Mouse (Mus musculus) T-helper 2 cell (primary cell): ENCODE results near the gene Rhno1.

Experiments used
- in situ Hi-C: fragments of 300-600 bp; cut with MboI, MseI; formaldehyde crosslinking; loops from one replicate; pipeline ENCODE4 v1.15.1; 2025; ENCODE audit warnings: high pct_unique_total_duplicates

Gene Rhno1

DNA sequence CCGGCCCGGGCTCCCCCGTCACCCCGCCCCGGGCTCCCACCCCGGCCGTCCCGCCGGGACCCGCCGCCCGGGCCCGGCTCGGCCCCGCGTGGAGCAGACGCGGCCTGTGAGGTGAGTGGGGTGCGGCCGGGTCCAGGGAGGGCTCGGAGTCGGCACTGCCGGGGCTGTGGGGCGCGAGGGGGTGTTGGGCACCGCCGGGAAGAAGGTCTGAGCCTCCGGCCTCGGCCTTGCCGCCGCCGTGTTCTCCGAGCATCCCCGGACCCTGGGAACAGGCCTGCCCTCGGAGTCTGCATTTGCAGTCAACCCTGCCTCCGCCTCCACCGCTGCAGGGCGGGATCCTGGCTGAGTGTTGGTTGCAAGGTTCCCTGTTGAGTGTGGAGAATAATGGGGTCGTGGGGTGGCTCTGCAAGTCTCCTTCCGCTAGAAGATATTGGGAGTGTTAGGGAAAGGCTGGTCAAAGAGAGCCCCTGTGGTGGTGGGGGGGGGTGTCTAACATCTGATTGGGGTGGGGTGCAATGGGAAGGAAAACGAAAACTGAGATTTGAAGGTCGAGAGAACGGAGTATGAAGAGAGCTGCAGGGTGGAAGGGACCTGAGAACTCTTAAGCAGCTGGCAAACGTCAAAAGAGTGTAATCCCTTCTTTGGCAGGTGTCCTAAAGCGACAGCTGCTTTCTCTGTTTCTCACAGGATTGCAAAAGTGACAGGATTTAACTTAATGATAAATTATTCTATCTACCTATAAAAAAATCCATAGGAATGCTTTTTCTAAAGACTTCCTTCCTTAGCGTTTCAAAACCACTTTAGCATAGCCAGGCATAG, 505 bp upstream of the Rhno1 start:
- in situ Hi-C loops, result no loop called here

DNA sequence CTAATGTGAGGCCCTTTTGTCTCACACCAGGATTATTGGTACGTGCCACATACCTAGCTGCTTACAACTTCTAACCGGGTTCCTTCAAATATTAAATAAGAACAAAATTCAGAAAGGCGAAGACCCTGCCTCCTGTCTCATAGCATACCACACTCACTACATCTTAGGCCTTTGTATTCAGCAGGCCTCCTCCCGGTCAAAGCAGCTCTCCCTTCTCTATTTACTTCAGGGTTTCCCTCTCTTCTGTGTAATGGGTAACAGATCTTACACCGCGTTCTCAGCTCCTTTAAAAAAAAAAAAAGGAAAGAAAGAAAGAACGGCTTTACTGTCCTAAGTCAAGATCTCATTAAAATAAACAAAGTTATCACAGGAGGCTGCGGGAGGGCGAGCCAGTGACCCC, 810 bp downstream of the Rhno1 start:
- in situ Hi-C loops, result no loop called here

DNA sequence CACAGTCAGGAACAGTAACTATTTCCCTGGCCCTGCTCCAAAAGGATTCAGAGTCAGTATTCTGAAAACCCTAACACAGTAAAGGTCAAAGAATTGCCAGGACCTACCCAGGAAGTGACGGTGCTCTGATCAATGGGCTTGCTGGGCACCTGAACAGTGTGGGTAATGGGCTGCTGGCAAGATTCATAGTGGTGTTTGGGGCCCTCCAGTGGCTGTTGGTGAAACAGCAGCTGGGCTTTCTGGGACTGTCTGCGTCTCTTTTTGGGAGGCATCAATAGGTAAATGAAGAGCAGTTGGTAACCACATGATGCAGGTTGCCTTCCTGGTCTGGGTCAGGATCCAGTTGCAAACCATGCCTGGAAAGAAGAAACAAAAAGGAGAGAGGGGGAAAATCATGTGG, 3.7 kb downstream of the Rhno1 start:
- in situ Hi-C loops, result loop anchor here (5.0 kb wide), 1 partner anchor 37 kb away; no protein-coding TSS in a partner anchor

DNA sequence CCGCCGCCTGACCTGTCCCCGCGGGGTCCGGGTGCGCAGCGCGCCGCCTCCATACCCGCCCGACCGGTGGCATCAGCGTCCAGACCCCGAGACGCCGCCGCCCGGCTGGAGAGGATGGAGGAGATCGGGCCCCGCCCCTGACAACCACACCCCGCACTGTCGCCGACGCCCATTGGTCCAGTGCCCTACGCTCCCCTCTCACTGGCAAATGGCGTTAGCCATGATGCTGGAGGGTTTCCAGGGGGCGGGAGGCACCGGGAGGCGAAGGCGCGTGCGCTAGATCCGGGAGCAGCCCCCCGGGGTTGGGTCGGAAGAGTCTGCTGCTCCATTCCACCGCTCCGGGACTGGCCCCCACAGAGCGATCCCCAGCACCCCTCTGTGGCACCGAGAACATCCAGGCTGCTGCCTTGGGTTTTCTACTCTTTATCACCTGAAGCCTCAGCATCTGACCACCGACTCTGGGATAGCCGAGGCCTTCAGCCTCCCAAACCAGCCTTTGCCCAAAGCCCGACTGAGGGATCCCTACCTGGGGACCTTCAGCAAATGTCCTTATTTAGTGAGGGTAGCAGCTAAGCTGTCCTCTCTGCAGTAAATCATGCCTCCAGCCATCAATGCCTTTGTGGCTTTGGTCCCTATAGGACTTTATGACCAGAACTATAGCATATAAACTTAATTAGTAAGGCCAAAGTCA, 6.8 kb downstream of the Rhno1 start, which contains the start of gene Tulp3:
Gene Tulp3, minus strand, starts transcription at position 126 of the 691 bp plus-strand sequence.
- in situ Hi-C loops, result loop anchor here (5.0 kb wide), 1 partner anchor 34 kb away; no protein-coding TSS in a partner anchor

DNA sequence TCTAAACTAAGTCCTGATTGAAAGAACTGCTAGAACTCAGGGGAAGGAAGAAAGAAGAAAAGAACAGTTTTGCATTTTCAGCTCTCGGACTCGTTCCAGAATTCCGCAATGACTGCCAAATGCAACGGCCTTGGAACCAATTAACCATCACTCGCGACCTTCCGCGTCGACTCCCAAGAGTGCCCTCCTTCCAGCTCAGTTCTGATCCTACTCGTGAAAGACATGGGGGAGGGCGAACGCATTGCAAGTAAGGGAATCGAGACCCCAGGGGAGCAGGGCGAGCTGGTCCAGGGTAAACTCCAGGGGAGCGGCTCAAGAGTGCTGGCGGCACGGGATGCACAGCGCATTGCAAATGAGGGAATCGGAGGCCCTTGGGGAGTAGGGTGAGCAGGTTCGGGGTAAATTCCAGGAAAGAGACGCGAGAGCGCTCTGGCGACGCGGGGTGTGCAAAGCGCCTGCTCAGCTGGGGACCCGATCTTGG, 7.5 kb downstream of the Rhno1 start:
- in situ Hi-C loops, result loop anchor here (5.0 kb wide), 1 partner anchor 33 kb away; no protein-coding TSS in a partner anchor

DNA sequence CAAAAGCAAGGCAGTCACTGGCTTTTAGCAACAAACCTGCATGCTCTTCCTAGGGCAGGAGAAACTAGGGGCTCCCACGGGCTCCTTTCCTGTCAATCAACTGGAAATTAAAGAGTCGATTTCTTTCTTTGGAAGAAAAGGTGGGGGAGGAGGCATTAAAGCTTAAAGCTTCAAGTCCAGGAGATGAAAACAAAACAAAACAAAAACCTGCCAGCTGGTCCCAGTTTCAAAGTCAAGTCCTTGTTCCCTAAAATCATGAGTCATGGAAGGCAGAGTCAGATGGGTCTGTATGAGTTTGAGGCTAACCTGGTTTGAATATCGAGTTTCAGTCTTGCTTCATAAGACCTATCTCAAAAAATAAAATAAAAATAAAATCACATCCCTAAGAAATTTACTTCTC, 8.6 kb downstream of the Rhno1 start:
- in situ Hi-C loops, result no loop called here

DNA sequence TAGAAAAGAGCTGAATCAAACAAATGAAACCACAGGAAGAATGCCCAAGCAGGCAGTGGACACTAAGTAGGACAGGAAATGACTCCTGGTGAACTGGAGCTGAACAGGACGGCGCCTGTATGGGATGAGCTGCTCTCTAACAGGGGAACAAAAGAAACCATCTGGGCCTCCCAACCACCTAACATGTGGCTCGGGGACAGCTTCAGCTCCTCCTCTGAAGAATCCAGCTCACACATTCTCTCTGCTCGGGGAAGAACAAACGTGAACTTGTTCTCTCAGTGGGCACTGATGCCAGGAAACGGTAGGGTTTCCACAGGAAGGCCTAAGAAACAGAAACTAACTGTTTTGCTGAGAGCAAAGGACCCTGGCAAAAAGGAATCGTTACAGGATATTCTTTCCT, 13.0 kb downstream of the Rhno1 start:
- in situ Hi-C loops, result no loop called here

DNA sequence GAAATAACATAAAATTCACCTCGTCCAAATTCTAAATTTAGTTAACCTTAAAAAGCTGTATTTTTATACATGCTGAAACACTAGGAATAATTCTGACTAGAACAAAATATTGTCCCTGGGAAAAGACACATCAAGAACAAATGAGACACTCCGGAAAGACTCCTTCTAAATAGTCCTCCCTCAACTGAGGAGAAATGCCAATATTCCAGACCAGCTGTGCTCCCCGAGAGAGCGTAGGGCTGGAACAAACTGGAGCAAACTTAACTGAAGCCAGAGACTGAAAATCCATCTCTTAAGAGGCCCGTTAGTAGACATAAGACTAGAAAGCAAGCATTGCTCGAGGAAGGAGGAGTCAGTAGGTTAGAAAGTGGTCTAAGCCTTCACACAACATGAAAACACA, 15.9 kb downstream of the Rhno1 start:
- in situ Hi-C loops, result no loop called here

DNA sequence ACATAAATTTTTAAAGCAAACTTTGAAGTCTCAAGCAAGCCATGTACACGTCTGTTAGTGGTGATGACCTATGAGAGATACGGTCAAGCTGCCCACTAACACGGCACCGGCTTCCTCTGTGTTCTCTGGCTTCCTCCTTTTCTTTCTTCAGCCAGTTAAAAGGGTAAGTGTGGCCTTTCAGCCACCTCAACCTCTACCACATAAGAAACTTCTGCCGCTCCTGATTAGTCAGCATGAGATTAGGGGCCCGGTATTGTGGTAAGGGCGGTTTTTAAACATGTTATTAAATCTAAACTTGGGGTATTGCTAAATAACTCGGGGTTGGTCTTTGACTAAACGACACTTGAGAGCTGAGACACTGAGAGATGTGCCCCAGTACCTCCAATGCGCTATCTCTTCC, 17.1 kb downstream of the Rhno1 start:
- in situ Hi-C loops, result no loop called here

DNA sequence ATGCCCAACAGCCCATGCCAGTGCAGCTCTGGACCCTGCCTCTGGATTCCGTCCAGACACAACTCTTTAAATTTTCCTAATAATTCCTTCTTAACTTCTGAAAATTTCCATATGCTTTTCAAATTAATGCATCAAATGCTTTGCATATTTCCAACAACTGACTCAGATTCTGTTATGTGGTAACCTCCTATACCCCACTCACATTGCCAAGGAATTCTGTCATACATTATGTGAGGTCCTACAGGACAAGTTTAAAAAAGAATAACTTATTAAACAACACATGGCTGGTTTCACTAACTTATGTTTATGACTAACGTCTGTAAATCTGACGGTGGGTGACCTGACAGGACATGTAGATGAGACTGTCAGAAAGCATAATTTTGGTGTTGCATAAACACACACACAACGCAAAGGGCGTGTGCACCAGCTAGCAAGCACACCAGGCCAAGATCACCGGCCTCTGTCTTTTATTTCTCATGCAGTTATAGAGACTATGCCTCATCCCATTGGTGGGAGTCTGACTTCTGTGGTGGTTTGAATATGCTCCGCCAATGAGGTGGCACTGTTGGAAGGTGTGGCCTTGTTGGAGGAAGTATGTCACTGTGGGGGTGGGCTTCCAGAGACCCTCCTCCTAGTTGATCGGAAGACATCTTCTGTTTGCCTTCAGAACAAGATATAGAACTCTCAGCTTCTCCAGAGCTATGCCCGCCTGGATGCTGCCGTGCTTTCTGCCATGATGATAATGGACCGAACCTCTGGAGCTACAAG, 20.6 kb downstream of the Rhno1 start:
- in situ Hi-C loops, result no loop called here

DNA sequence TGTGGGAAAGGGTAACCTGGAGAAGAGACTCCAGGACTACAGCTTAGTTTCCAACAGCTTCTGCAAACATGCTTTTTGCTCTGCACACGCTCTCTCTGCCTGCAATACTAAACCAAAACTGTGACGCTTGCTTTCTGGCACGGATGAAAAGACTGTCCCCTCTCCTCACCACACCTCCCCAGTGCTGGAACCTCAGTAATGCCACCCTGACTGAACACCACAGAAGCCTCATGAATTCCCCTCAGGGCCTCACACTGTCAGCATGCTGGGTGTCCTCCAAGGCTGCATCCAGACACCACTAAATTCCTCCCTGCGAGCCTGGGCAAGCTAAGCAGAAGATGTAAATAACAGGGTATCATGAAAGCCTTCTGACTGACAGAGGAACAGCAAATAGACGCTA, 23.8 kb downstream of the Rhno1 start:
- in situ Hi-C loops, result no loop called here

DNA sequence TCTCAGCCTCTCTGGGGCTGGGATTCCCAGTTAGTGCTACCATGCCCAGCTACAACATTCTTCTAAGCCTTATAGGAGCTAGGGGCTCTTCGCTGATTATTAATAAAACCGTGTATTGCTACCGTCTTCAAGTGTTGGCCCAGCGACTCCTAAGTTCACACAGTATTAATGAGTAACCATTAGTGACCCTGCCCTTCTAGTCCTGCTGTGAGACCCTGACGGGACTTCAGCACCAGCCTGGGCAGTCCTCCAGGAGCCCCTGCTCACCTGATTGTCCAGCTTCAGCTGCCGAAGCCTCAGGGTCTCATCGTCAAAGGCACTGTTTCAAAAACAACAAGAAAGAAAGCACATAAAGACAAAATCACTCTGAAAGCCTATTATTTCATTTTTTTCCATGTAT, 25.2 kb downstream of the Rhno1 start:
- in situ Hi-C loops, result no loop called here

DNA sequence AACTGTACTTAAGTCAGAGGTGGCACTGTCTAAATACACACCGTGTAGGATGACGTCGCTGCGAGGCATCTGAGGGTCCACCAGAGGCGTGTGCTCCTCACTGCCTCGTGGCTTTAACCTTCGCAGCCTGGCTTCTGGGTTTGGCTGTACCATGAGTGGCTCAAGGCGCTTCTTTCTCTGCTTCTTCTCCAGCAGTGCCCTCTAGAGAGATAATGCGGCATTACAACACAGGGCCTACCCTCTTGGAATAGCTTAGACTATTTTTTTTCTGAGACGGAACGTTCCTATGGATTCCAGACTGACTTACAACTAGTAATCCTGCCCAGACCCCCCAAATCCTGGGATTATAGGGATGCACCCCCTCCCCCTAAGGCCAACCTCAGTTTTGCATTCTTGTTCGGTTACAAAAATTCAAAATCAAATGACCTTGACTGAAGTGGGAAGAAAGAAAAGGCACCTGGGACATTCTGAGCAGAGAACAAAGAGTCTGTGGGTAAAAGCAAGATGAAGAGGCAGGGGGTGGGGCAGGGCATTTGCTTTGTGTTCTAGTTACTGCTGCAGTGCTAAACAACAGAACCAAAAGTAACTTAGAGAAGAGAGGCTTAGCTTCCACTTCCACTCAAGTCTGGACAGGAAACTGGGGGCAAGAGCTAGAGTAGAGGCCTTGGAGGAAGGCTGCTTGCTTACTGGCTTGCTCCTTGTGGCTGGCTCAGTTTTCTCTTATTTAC, 28.1 kb downstream of the Rhno1 start:
- in situ Hi-C loops, result no loop called here

DNA sequence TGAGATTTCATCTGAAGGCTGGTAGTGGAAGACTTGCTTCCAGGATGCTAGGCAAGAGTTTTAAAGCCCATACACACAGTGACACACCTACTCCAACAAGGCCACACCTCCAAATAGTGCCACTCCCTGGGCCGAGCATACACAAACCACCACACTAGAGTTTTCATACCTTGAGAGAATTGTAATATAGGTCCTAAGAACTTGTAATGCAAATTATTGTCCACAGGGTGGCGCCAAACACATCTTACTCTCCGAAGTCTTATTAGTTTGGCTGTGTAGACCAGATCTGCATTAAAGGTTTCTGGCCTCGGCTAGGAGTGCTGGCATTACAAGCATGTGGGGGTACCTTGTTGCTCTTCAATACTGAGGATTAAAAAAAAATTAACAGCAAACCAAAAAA, 44.4 kb downstream of the Rhno1 start:
- in situ Hi-C loops, result no loop called here

DNA sequence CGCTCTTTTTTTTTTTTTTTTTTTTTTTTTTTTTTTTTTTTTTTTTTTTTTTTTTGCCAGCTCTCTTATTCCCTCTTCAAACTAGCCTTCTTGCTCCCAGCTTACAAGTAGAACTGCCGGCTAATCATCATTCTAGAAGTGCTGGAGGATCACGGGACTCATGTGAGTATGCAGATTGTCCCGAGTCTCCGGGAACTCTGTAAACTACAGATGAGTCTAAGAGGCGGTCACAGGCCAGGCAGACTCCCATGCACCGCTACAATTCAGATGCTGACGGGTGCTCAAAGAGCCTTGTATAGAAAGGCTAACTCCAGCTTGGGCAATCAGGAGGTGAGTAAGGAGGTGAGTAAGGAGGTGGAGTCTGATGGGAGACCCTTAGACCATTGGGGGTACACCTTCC, 47.1 kb downstream of the Rhno1 start:
- in situ Hi-C loops, result no loop called here

DNA sequence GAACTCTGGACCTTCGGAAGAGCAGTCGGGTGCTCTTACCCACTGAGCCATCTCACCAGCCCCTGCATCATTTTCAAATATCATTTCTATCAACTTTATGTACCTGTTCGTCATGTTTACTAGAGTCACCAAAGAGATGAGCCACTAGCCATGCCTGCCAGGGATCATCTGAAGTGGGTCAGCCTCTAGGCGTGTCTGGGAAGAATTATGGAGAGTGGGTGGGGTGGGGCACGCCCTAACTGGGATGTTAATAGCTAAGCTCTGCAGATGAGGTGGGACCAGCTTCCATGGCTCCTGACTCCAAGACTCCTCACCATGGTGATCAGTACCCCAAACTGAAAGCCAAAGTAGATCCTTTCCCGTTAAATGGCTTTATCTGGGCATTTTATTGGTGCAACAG, 47.9 kb downstream of the Rhno1 start:
- in situ Hi-C loops, result no loop called here

DNA sequence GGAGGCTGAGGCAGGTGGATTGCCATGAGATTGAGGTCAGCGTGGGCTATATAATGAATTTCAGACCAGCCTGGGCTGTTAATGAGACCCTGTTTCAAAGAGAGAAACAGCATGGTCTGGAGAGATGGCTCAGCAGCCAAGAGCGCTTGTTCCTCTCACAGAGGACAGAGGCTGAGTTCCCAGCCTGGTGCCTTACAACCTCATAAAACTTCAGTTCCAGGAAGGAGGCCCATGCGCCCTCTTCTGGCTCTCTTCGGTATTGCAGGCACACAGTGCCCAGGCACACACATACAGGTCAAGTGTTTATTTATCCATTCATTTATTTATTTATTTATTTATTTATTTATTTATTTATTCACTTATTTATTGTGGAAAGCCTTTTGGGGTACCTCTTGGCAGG, 54.4 kb downstream of the Rhno1 start:
- in situ Hi-C loops, result no loop called here
